ENCODE assay signal across 7 mouse cellular contexts in genomic region chr6:56908397-56908796, GRCm38 (mm10). TPM values are rescaled to one million over a fixed set of nuclear protein-coding genes. Genes with fewer than 3 reads are reported as not detected.
"Had no signal": no experiment of that assay in that cellular context is flagged by ENCODE, and none has a peak within 500 bp of the region (broad histone marks: within the 10 kb centered on the region; RNA-seq: fewer than 3 reads in every experiment).

No protein-coding gene starts in this region.

- H3K27ac ChIP-seq: kidney, embryonic 15.5 days; limb, embryonic 15.5 days; midbrain, embryonic 13.5 days; stomach, postnatal 0 days had no signal

- H3K4me3 ChIP-seq: kidney, embryonic 15.5 days; limb, embryonic 15.5 days; midbrain, embryonic 13.5 days had no signal

- H3K4me2 ChIP-seq: kidney, embryonic 15.5 days; limb, embryonic 15.5 days; lung, embryonic 14.5 days; midbrain, embryonic 13.5 days had no signal

- H3K36me3 ChIP-seq: kidney, embryonic 15.5 days; limb, embryonic 15.5 days; midbrain, embryonic 13.5 days had no signal

- ATAC-seq: midbrain, embryonic 13.5 days had no signal

- DNase-seq: thymus, adult 18-20 months had no signal

- H3K27me3 ChIP-seq: kidney, embryonic 15.5 days; limb, embryonic 15.5 days; midbrain, embryonic 13.5 days had no signal

- H3K9ac ChIP-seq: kidney, embryonic 15.5 days; limb, embryonic 15.5 days; lung, embryonic 14.5 days; midbrain, embryonic 13.5 days had no signal

- H3K9me3 ChIP-seq: kidney, embryonic 15.5 days; limb, embryonic 15.5 days; midbrain, embryonic 13.5 days had no signal

RNA-seq across cellular contexts. Expression of gene Vmn1r4, which starts 15.4 kb away (rescaled TPM):
- polyA plus RNA-seq: large intestine, adult 2 months had no signal
